Comparison of ENCODE assay signal across 25 mouse cellular contexts in genomic region chr8:69384361-69384760, GRCm38 (mm10).
"Had no signal": no experiment of that assay in that cellular context is flagged by ENCODE, and none has a peak within 500 bp of the region (broad histone marks: within the 10 kb centered on the region; RNA-seq: fewer than 3 reads in every experiment).

No protein-coding gene starts in this region.

- H3K27ac ChIP-seq: gastrocnemius, adult 2 months; heart, embryonic 10.5 days; hindbrain, embryonic 10.5 days; hindbrain, embryonic 12.5 days; hindbrain, embryonic 14.5 days; intestine, embryonic 15.5 days; limb, embryonic 13.5 days; limb, embryonic 15.5 days; liver, embryonic 12.5 days had no signal

- H3K27me3 ChIP-seq: heart, embryonic 12.5 days; hindbrain, embryonic 12.5 days; intestine, embryonic 15.5 days; limb, embryonic 13.5 days; limb, embryonic 15.5 days; liver, embryonic 12.5 days had no signal

- H3K4me2 ChIP-seq: heart, embryonic 12.5 days; hindbrain, embryonic 12.5 days; hindbrain, embryonic 14.5 days; intestine, embryonic 15.5 days; limb, embryonic 13.5 days; limb, embryonic 15.5 days; liver, embryonic 12.5 days had no signal

- ATAC-seq: hindbrain, embryonic 16.5 days; inflammation-experienced regulatory T-cells, adult 6 months; intestine, embryonic 15.5 days; intestine, postnatal 0 days; liver, embryonic 12.5 days had no signal

- H3K4me3 ChIP-seq: gastrocnemius, adult 2 months; heart, embryonic 10.5 days; heart, embryonic 12.5 days; hindbrain, embryonic 10.5 days; hindbrain, embryonic 12.5 days; intestine, embryonic 15.5 days; limb, embryonic 13.5 days; limb, embryonic 15.5 days; liver, embryonic 12.5 days had no signal

- H3K4me1 ChIP-seq: heart, embryonic 10.5 days; heart, embryonic 12.5 days; hindbrain, embryonic 10.5 days; hindbrain, embryonic 12.5 days; intestine, embryonic 15.5 days; limb, embryonic 13.5 days; limb, embryonic 15.5 days; liver, embryonic 12.5 days had no signal

- H3K9ac ChIP-seq: heart, embryonic 12.5 days; hindbrain, embryonic 12.5 days; hindbrain, embryonic 14.5 days; intestine, embryonic 15.5 days; limb, embryonic 13.5 days; limb, embryonic 15.5 days; liver, embryonic 12.5 days had no signal

- DNase-seq: gastrocnemius, adult 2 months; gastrocnemius, postnatal 10 days; gastrocnemius, postnatal 25 days; heart, adult 18-20 months; heart, postnatal 10 days; heart, postnatal 4 days; kidney, adult 18-20 months; kidney, adult 8-10 months; kidney, postnatal 10 days; kidney, postnatal 25 days; layer of hippocampus, adult 9-11 months; layer of hippocampus, postnatal 36 days; left cerebral cortex, postnatal 4 days had no signal
